In the genomic region with DNA sequence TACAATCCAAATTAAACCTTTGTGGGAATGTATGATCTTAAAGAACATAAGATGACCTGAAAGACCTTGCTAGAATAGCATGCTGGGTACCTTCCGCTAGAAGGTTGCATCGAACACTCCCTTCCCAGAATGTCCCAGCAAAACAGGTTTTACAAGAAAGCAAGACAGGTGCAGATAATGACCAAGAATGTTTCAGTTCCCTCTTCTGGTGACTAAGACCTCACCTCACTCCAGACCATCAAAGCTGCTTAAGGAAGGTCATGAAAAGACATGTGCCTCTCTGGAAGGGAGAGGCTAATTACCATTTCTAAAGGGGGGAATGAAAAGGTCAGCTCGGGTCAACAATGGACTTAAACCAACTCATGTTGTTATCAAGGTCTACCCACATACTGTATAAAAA, we compare ENCODE assay signal across 28 mouse cellular contexts. TPM values are rescaled to one million over a fixed set of nuclear protein-coding genes. Genes with fewer than 3 reads are reported as not detected.
DNase-seq lines count a peak whose midpoint lies in the region; ATAC-seq and TF ChIP-seq lines count a peak whose summit lies in the region.
"Had no signal": no experiment of that assay in that cellular context is flagged by ENCODE, and none has a peak within 500 bp of the region (broad histone marks: within the 10 kb centered on the region; RNA-seq: fewer than 3 reads in every experiment).

No protein-coding gene starts in this region.

- H3K36me3 ChIP-seq in CH12.LX (replicated peaks in 1 of 2; ENCODE audit: control insufficient read depth in 1 of 2, insufficient read depth in 1 of 2, low read length in 1 of 2) = no peaks in the 10 kb centered on the region
- no peaks in the 10 kb centered on the region for H3K36me3 ChIP-seq in hindbrain, embryonic 13.5 days
- H3K36me3 ChIP-seq: embryonic facial prominence, embryonic 10.5 days; embryonic facial prominence, embryonic 12.5 days; G1E had no signal

- H3K4me1 ChIP-seq in CH12.LX (ENCODE audit: control insufficient read depth in 1 of 2, insufficient read depth in 2 of 2) = 0 out of 4 replicates have a peak, but pooled peaks cover 0 to 3% of the 10 kb centered on the region in 2 experiments
- H3K4me1 ChIP-seq in hindbrain, embryonic 13.5 days (replicated peaks) = no peaks in the 10 kb centered on the region
- H3K4me1 ChIP-seq: embryonic facial prominence, embryonic 10.5 days; embryonic facial prominence, embryonic 12.5 days; forebrain, embryonic 13.5 days had no signal

- TF ChIP-seq RAD21 in CH12.LX (IDR thresholded peaks at IDR 0.05; ENCODE audit: low read depth, low read length) = no peak

- TF ChIP-seq EP300 in CH12.LX (IDR thresholded peaks at IDR 0.05; ENCODE audit: low read length) = 0 out of 2 replicates have a peak, but pooled peaks have one; percentile 4

- no peak for TF ChIP-seq CTCF in CH12.LX (conservative IDR thresholded peaks at IDR 0.05 in 1 of 2, IDR thresholded peaks at IDR 0.05 in 1 of 2; ENCODE audit: low read depth in 2 of 2, low read length in 2 of 2)

- H3K27ac ChIP-seq in CH12.LX (ENCODE audit: insufficient read depth, low read depth) = no peak overlapping the region
- H3K27ac ChIP-seq in hindbrain, embryonic 13.5 days = no peak overlapping the region
- H3K27ac ChIP-seq: embryonic facial prominence, embryonic 10.5 days; embryonic facial prominence, embryonic 12.5 days; forebrain, embryonic 13.5 days had no signal

- no peak for TF ChIP-seq POLR2A in CH12.LX (IDR thresholded peaks at IDR 0.05; ENCODE audit: low read depth, low read length)

- in situ Hi-C loops in CH12.LX (cut with MboI; ENCODE audit: low pct_ligation_motif_present, low pct_unique_long_range_greater_than_20kb, low sequenced_read_pairs) = no loop called here

- peaks cover 12% of the 10 kb centered on the region for H3K9me3 ChIP-seq in CH12.LX (replicated peaks; ENCODE audit: low read length)
- H3K9me3 ChIP-seq in hindbrain, embryonic 13.5 days = no peaks in the 10 kb centered on the region
- H3K9me3 ChIP-seq: embryonic facial prominence, embryonic 12.5 days; forebrain, embryonic 13.5 days; G1E had no signal

- no peaks in the 10 kb centered on the region for H3K79me2 ChIP-seq in CH12.LX (replicated peaks; ENCODE audit: control insufficient read depth, extremely low read depth, insufficient read depth, poor library complexity, severe bottlenecking)

- dilution Hi-C loops in CH12.LX (cut with MboI; ENCODE audit: extremely low pct_ligation_motif_present, extremely low pct_unique_long_range_greater_than_20kb, low sequenced_read_pairs) = no loop called here

- WGBS in hindbrain, embryonic 13.5 days = 76% methylated on average over 3 of the region's 3 CpGs

- H3K4me3 ChIP-seq in CH12.LX (replicated peaks in 1 of 3; ENCODE audit: low read depth in 2 of 3, low read length in 2 of 3, poor library complexity in 1 of 3) = no peak overlapping the region
- no peak overlapping the region for H3K4me3 ChIP-seq in hindbrain, embryonic 13.5 days
- H3K4me3 ChIP-seq: embryonic facial prominence, embryonic 10.5 days; embryonic facial prominence, embryonic 12.5 days; forebrain, embryonic 13.5 days had no signal

- no peak overlapping the region for H3K4me2 ChIP-seq in CH12.LX (ENCODE audit: insufficient read depth, low read depth, poor library complexity, severe bottlenecking)
- H3K4me2 ChIP-seq in hindbrain, embryonic 13.5 days = no peak overlapping the region
- H3K4me2 ChIP-seq: embryonic facial prominence, embryonic 12.5 days; forebrain, embryonic 13.5 days had no signal

- DNase-seq in CH12.LX (ENCODE audit: extremely low read depth) (no peak), ES-CJ7 (ENCODE audit: low read depth, low spot score) (peak; percentile 52), R1 (ENCODE audit: low read depth, low spot score) (peak; percentile 85)
- no peak for DNase-seq in cerebellum, adult 18-20 months
- no peak for DNase-seq in thymus, postnatal 36 days
- DNase-seq: adrenal gland, adult 8-10 months; adrenal gland, postnatal 14 days; adrenal gland, postnatal 36 days; B cell, adult 2 months; cerebellum, adult 2 months; cerebellum, adult 9-10 months; cerebellum, postnatal 10 days; cerebellum, postnatal 25 days had no signal

- no peak for ATAC-seq in inflammation-experienced regulatory T-cells, adult 6 months
- ATAC-seq in hindbrain, embryonic 13.5 days (ENCODE audit: low FRiP score) = no peak
- ATAC-seq: activated CD4-positive, CD25-positive, alpha-beta regulatory T cell, adult 4 months; CD4-positive, CD25-positive, alpha-beta regulatory T cell, adult 4 months; forebrain, embryonic 13.5 days; forebrain, embryonic 16.5 days; Patski had no signal

- H3K27me3 ChIP-seq in CH12.LX (replicated peaks) = no peaks in the 10 kb centered on the region
- H3K27me3 ChIP-seq in hindbrain, embryonic 13.5 days = no peaks in the 10 kb centered on the region
- H3K27me3 ChIP-seq: embryonic facial prominence, embryonic 12.5 days; forebrain, embryonic 13.5 days had no signal

- no peak overlapping the region for H3K9ac ChIP-seq in CH12.LX (ENCODE audit: insufficient read depth, low read depth)
- H3K9ac ChIP-seq in hindbrain, embryonic 13.5 days = no peak overlapping the region
- H3K9ac ChIP-seq: embryonic facial prominence, embryonic 12.5 days; forebrain, embryonic 13.5 days had no signal

TF ChIP-seq in CH12.LX, 34 proteins besides CTCF, POLR2A, EP300 and RAD21:
- TF ChIP-seq HCFC1 (IDR thresholded peaks at IDR 0.05; ENCODE audit: low read depth, low read length) (no peak), ZKSCAN1 (IDR thresholded peaks at IDR 0.05; ENCODE audit: borderline replicate concordance, low read depth, low read length) (no peak), MYC (IDR thresholded peaks at IDR 0.05; ENCODE audit: low read depth, low read length) (no peak), TCF12 (IDR thresholded peaks at IDR 0.05; ENCODE audit: low read depth, low read length) (no peak), MAZ (IDR thresholded peaks at IDR 0.05; ENCODE audit: low read depth, low read length) (no peak), KAT2A (IDR thresholded peaks at IDR 0.05; ENCODE audit: insufficient replicate concordance, low read length) (no peak), ZC3H11A (IDR thresholded peaks at IDR 0.05; ENCODE audit: low read depth, low read length) (no peak), RCOR1 (conservative IDR thresholded peaks at IDR 0.05; ENCODE audit: low read depth, low read length) (no peak), ZNF384 (IDR thresholded peaks at IDR 0.05; ENCODE audit: low read depth, low read length) (no peak), PAX5 (IDR thresholded peaks at IDR 0.05; ENCODE audit: low read length) (no peak), SMC3 (IDR thresholded peaks at IDR 0.05; ENCODE audit: low read depth, low read length) (no peak), E2F4 (IDR thresholded peaks at IDR 0.05; ENCODE audit: insufficient replicate concordance, low read depth, low read length) (no peak), TBP (conservative IDR thresholded peaks at IDR 0.05; ENCODE audit: low read depth, low read length) (no peak), JUN (IDR thresholded peaks at IDR 0.05; ENCODE audit: insufficient read depth, low read depth, low read length) (no peak), NRF1 (IDR thresholded peaks at IDR 0.05; ENCODE audit: low read depth, low read length) (no peak)
TF ChIP-seq in CH12.LX: peak in this region for 0.

RNA-seq across cellular contexts. Expression of gene Ifna13, which starts 9.4 kb away (rescaled TPM):
- not detected in 2 replicates for total RNA-seq in CH12.LX (2012; rRNA removed)
- not detected in 2 replicates for total RNA-seq in CH12.LX (2014; rRNA removed)
- not detected in 2 replicates for polyA plus RNA-seq in CH12.LX (2012; ENCODE audit: insufficient read length, low read depth)
- not detected for polyA plus RNA-seq in inflammation-experienced regulatory T-cells, adult 6 months (2017; shearing (Covaris generic))
- not detected in 2 replicates for polyA plus RNA-seq in hindbrain, embryonic 13.5 days (2015; fragmentation: Nextera tagmentation; extraction: Ambion mirVana)
- total RNA-seq: adrenal gland, adult 18-20 months; adrenal gland, adult 8-10 months; adrenal gland, postnatal 14 days; adrenal gland, postnatal 36 days; G1E had no signal
- polyA plus RNA-seq: activated CD4-positive, CD25-positive, alpha-beta regulatory T cell, adult 4 months; cerebellum, adult 2 months; cortical plate, adult 2 months; embryonic facial prominence, embryonic 10.5 days; embryonic facial prominence, embryonic 12.5 days; embryonic facial prominence, embryonic 14.5 days; forebrain, embryonic 11.5 days; forebrain, embryonic 13.5 days; forebrain, embryonic 16.5 days; frontal cortex, adult 2 months; G1E; Patski had no signal

RNA-seq across cellular contexts. Expression of gene C87499, which starts 19.4 kb away (rescaled TPM):
- total RNA-seq in CH12.LX (2012; rRNA removed) = not detected in 2 replicates
- not detected in 2 replicates for total RNA-seq in CH12.LX (2014; rRNA removed)
- not detected in 2 replicates for polyA plus RNA-seq in CH12.LX (2012; ENCODE audit: insufficient read length, low read depth)
- not detected for polyA plus RNA-seq in inflammation-experienced regulatory T-cells, adult 6 months (2017; shearing (Covaris generic))
- not detected in 2 replicates for polyA plus RNA-seq in hindbrain, embryonic 13.5 days (2015; fragmentation: Nextera tagmentation; extraction: Ambion mirVana)
- total RNA-seq: adrenal gland, adult 18-20 months; adrenal gland, adult 8-10 months; adrenal gland, postnatal 14 days; adrenal gland, postnatal 36 days had no signal
- polyA plus RNA-seq: activated CD4-positive, CD25-positive, alpha-beta regulatory T cell, adult 4 months; CD4-positive, CD25-positive, alpha-beta regulatory T cell, adult 4 months; cerebellum, adult 2 months; cortical plate, adult 2 months; embryonic facial prominence, embryonic 10.5 days; embryonic facial prominence, embryonic 12.5 days; embryonic facial prominence, embryonic 14.5 days; forebrain, embryonic 11.5 days; forebrain, embryonic 13.5 days; forebrain, embryonic 16.5 days; frontal cortex, adult 2 months; G1E; Patski had no signal

RNA-seq across cellular contexts. Expression of gene Ifna16, which starts 23.1 kb away (rescaled TPM):
- not detected in 2 replicates for total RNA-seq in CH12.LX (2012; rRNA removed)
- not detected in 2 replicates for total RNA-seq in CH12.LX (2014; rRNA removed)
- not detected in 2 replicates for polyA plus RNA-seq in CH12.LX (2012; ENCODE audit: insufficient read length, low read depth)
- polyA plus RNA-seq in inflammation-experienced regulatory T-cells, adult 6 months (2017; shearing (Covaris generic)) = not detected
- polyA plus RNA-seq in hindbrain, embryonic 13.5 days (2015; fragmentation: Nextera tagmentation; extraction: Ambion mirVana) = not detected in 2 replicates
- total RNA-seq: adrenal gland, adult 18-20 months; adrenal gland, adult 8-10 months; adrenal gland, postnatal 14 days; adrenal gland, postnatal 36 days; G1E had no signal
- polyA plus RNA-seq: activated CD4-positive, CD25-positive, alpha-beta regulatory T cell, adult 4 months; CD4-positive, CD25-positive, alpha-beta regulatory T cell, adult 4 months; cerebellum, adult 2 months; cortical plate, adult 2 months; embryonic facial prominence, embryonic 10.5 days; embryonic facial prominence, embryonic 12.5 days; embryonic facial prominence, embryonic 14.5 days; forebrain, embryonic 11.5 days; forebrain, embryonic 13.5 days; forebrain, embryonic 16.5 days; frontal cortex, adult 2 months; G1E; Patski had no signal

RNA-seq across cellular contexts. Expression of gene Ifna2, which starts 30.1 kb away (rescaled TPM):
- not detected in 2 replicates for total RNA-seq in CH12.LX (2012; rRNA removed)
- total RNA-seq in CH12.LX (2014; rRNA removed) = not detected in 2 replicates
- not detected in 2 replicates for polyA plus RNA-seq in CH12.LX (2012; ENCODE audit: insufficient read length, low read depth)
- polyA plus RNA-seq in inflammation-experienced regulatory T-cells, adult 6 months (2017; shearing (Covaris generic)) = not detected
- not detected in 2 replicates for polyA plus RNA-seq in hindbrain, embryonic 13.5 days (2015; fragmentation: Nextera tagmentation; extraction: Ambion mirVana)
- total RNA-seq: adrenal gland, adult 18-20 months; adrenal gland, adult 8-10 months; adrenal gland, postnatal 14 days; adrenal gland, postnatal 36 days; G1E had no signal
- polyA plus RNA-seq: activated CD4-positive, CD25-positive, alpha-beta regulatory T cell, adult 4 months; CD4-positive, CD25-positive, alpha-beta regulatory T cell, adult 4 months; cerebellum, adult 2 months; cortical plate, adult 2 months; embryonic facial prominence, embryonic 10.5 days; embryonic facial prominence, embryonic 12.5 days; embryonic facial prominence, embryonic 14.5 days; forebrain, embryonic 11.5 days; forebrain, embryonic 13.5 days; forebrain, embryonic 16.5 days; frontal cortex, adult 2 months; G1E; Patski had no signal

RNA-seq across cellular contexts. Expression of gene Ifnab, which starts 37.5 kb away (rescaled TPM):
- not detected in 2 replicates for total RNA-seq in CH12.LX (2012; rRNA removed)
- total RNA-seq in CH12.LX (2014; rRNA removed) = not detected in 2 replicates
- polyA plus RNA-seq in CH12.LX (2012; ENCODE audit: insufficient read length, low read depth) = not detected in 2 replicates
- not detected for polyA plus RNA-seq in inflammation-experienced regulatory T-cells, adult 6 months (2017; shearing (Covaris generic))
- not detected in 2 replicates for polyA plus RNA-seq in hindbrain, embryonic 13.5 days (2015; fragmentation: Nextera tagmentation; extraction: Ambion mirVana)
- total RNA-seq: adrenal gland, adult 18-20 months; adrenal gland, adult 8-10 months; adrenal gland, postnatal 14 days; adrenal gland, postnatal 36 days; G1E had no signal
- polyA plus RNA-seq: activated CD4-positive, CD25-positive, alpha-beta regulatory T cell, adult 4 months; CD4-positive, CD25-positive, alpha-beta regulatory T cell, adult 4 months; cerebellum, adult 2 months; cortical plate, adult 2 months; embryonic facial prominence, embryonic 10.5 days; embryonic facial prominence, embryonic 12.5 days; embryonic facial prominence, embryonic 14.5 days; forebrain, embryonic 11.5 days; forebrain, embryonic 13.5 days; forebrain, embryonic 16.5 days; frontal cortex, adult 2 months; G1E; Patski had no signal

Comparison
In these comparisons a context has a peak if more than half of its experiments do, and no peak if none do; other contexts are left out.
1. DNase-seq: peak in ES-CJ7 (single experiment) and R1 (single experiment); none in CH12.LX (single experiment), cerebellum, adult 18-20 months (0 of 2) and thymus, postnatal 36 days (0 of 2).